Mouse (Mus musculus) heart, adult 2 months (tissue): Measurements from ENCODE around the gene Ccnyl1.

Source experiments
- CTCF ChIP-seq: fragments of 200-600 bp; IDR thresholded peaks from 2 replicates; pipeline ENCODE4 v1.8.1; 2022; ENCODE audit warnings: antibody characterized with exemption, mild to moderate bottlenecking, moderate library complexity
- POLR2A ChIP-seq: fragments of 200-500 bp; IDR thresholded peaks from 2 replicates; pipeline ENCODE4 v1.6.1; 2011; ENCODE audit warnings: mild to moderate bottlenecking, low read depth, low read length, control low read depth; ENCODE audit not compliant: insufficient read depth

GRCm38 (mm10) chr1:64757766-64758165 is 67.5 kb downstream of the Ccnyl1 start:
- TF ChIP-seq CTCF (no peak), POLR2A (no peak)
